Mouse (Mus musculus): ENCODE measurements around the gene Lhfpl2. TPM values are rescaled to one million over a fixed set of nuclear protein-coding genes. Genes with fewer than 3 reads are reported as not detected.

The Lhfpl2 gene
- polyA plus RNA-seq, 1 experiment from 2014 or later, result 81.0 TPM

- Histone ChIP-seq H3K9ac (ENCODE audit: low read depth, low read length) (no peak overlapping the region), H3K9me3 (ENCODE audit: control insufficient read depth, low read length) (no peaks in the 10 kb centered on the region), H3K4me3 (ENCODE audit: low read length) (no peak overlapping the region), H3K27ac (ENCODE audit: low read depth, low read length) (no peak overlapping the region), H3K4me1 (ENCODE audit: control insufficient read depth, insufficient read depth, low read length) (no peaks in the 10 kb centered on the region), H3K4me2 (replicated peaks; ENCODE audit: low read depth, low read length) (no peak overlapping the region), H3K36me3 (ENCODE audit: control insufficient read depth, insufficient read depth, low read length) (peaks cover 6% of the 10 kb centered on the region), H3K27me3 (ENCODE audit: control insufficient read depth, insufficient read depth, low read length) (no peaks in the 10 kb centered on the region)
- ATAC-seq (ENCODE audit: low FRiP score, low TSS enrichment), result no peak
- 76% methylated on average over 14 of the region's 14 CpGs for WGBS
Measured at GRCm38 (mm10) chr13:94223609-94224008, 166.0 kb downstream of the Lhfpl2 start.

DNA sequence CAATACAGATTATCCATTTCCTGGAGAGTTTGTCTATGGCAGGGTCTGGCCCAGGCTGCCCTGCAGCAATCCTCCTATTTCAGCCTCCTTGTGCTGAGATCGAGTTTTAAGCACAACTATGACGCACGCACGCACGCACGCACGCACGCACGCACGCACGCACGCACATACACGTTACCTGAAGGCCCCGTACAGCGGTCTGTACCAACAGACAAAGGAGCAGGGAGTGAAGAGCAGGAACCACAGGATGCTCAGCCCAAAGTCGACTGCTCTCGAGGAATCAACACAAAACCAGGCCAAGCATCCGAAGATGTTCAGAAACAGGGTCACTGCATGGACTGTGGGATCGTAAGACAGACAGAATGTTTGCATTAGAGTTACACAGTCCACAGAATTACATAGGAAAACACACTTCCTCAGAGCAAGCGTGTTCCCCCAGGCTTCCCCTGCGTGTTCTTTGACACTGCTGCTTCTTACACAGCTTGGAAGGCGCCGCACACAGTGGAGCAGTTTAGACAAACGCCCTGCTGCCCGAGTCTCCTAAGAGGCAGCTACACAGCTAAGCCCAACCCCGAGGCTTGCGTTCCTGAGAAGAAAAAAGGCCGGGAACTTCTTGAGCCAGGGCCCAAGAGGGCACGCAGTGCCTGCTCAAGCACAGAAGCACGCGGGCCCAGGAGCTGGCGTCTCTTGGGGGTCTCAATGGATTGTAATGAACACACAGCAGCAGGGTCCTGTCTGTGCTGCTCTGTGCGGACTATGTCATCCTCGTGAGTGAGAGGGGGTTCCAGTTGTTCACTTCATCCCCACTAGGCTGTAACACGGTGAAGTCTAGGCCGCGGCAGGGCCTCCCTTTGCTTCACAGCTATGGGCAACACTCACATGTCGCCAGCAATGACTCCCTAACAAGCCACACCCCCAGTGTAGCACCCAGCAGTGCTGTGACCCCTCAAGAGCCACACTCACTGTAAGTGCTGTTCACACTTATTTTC lies 167.4 kb downstream of the Lhfpl2 start:
- WGBS, result 93% methylated on average over 38 of the region's 38 CpGs
- Histone ChIP-seq H3K9ac (ENCODE audit: low read depth, low read length) (no peak overlapping the region), H3K27me3 (ENCODE audit: control insufficient read depth, insufficient read depth, low read length) (no peaks in the 10 kb centered on the region), H3K4me3 (ENCODE audit: low read length) (no peak overlapping the region), H3K36me3 (ENCODE audit: control insufficient read depth, insufficient read depth, low read length) (peaks cover 6% of the 10 kb centered on the region), H3K4me1 (ENCODE audit: control insufficient read depth, insufficient read depth, low read length) (no peaks in the 10 kb centered on the region), H3K9me3 (ENCODE audit: control insufficient read depth, low read length) (no peaks in the 10 kb centered on the region), H3K4me2 (replicated peaks; ENCODE audit: low read depth, low read length) (no peak overlapping the region), H3K27ac (ENCODE audit: low read depth, low read length) (no peak overlapping the region)
- ATAC-seq (ENCODE audit: low FRiP score, low TSS enrichment), result no peak

GRCm38 (mm10) chr13:94231871-94232270 lies 174.3 kb downstream of the Lhfpl2 start:
- Histone ChIP-seq H3K4me3 (ENCODE audit: low read length) (no peak overlapping the region), H3K4me2 (replicated peaks; ENCODE audit: low read depth, low read length) (no peak overlapping the region), H3K36me3 (ENCODE audit: control insufficient read depth, insufficient read depth, low read length) (no peaks in the 10 kb centered on the region; the same call in 1 of the 2 replicates), H3K27ac (ENCODE audit: low read depth, low read length) (no peak overlapping the region), H3K27me3 (ENCODE audit: control insufficient read depth, insufficient read depth, low read length) (no peaks in the 10 kb centered on the region), H3K9me3 (ENCODE audit: control insufficient read depth, low read length) (no peaks in the 10 kb centered on the region), H3K4me1 (ENCODE audit: control insufficient read depth, insufficient read depth, low read length) (no peaks in the 10 kb centered on the region), H3K9ac (ENCODE audit: low read depth, low read length) (no peak overlapping the region)
- no peak for ATAC-seq (ENCODE audit: low FRiP score, low TSS enrichment)
- WGBS, result 81% methylated on average over 14 of the region's 14 CpGs

- no peak for ATAC-seq (ENCODE audit: low FRiP score, low TSS enrichment)
- no peaks in the 10 kb centered on the region for H3K36me3 ChIP-seq (ENCODE audit: control insufficient read depth, insufficient read depth, low read length)
- H3K27ac ChIP-seq (ENCODE audit: low read depth, low read length), result no peak overlapping the region
- no peak overlapping the region for H3K9ac ChIP-seq (ENCODE audit: low read depth, low read length)
- H3K4me3 ChIP-seq (ENCODE audit: low read length), result no peak overlapping the region
- no peak overlapping the region for H3K4me2 ChIP-seq (replicated peaks; ENCODE audit: low read depth, low read length)
- 76% methylated on average over 4 of the region's 4 CpGs for WGBS
- no peaks in the 10 kb centered on the region for H3K27me3 ChIP-seq (ENCODE audit: control insufficient read depth, insufficient read depth, low read length)
- 0 out of 2 replicates have a peak, but pooled peaks cover 6% of the 10 kb centered on the region for H3K4me1 ChIP-seq (ENCODE audit: control insufficient read depth, insufficient read depth, low read length)
- no peaks in the 10 kb centered on the region for H3K9me3 ChIP-seq (ENCODE audit: control insufficient read depth, low read length)
Measured at GRCm38 (mm10) chr13:94239488-94239887, 181.9 kb downstream of the Lhfpl2 start.

DNA sequence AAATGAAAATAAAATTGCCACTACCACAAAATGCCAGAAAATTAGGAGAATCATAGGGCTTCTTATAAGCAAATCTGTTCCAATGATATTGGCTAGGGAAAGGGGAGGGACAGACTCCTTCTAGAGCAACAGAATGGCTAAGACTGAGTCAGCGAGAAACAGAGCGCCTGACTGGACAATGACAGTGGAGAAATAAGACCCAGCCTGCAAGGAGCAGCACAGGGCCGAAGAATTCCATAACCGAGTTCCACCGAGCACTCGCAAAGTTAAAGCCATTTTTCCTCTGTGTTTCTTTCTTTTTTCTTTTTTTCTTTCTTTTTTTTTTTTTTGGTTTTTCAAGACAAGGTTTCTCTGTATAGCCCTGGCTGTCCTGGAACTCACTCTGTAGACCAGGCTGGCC lies 182.5 kb downstream of the Lhfpl2 start:
- no peak overlapping the region for H3K4me2 ChIP-seq (replicated peaks; ENCODE audit: low read depth, low read length)
- H3K4me1 ChIP-seq (ENCODE audit: control insufficient read depth, insufficient read depth, low read length), result 0 out of 2 replicates have a peak, but pooled peaks cover 6% of the 10 kb centered on the region
- H3K36me3 ChIP-seq (ENCODE audit: control insufficient read depth, insufficient read depth, low read length), result no peaks in the 10 kb centered on the region
- H3K27me3 ChIP-seq (ENCODE audit: control insufficient read depth, insufficient read depth, low read length), result no peaks in the 10 kb centered on the region
- WGBS, result 79% methylated on average over 6 of the region's 6 CpGs
- H3K9ac ChIP-seq (ENCODE audit: low read depth, low read length), result no peak overlapping the region
- H3K9me3 ChIP-seq (ENCODE audit: control insufficient read depth, low read length), result no peaks in the 10 kb centered on the region
- no peak overlapping the region for H3K27ac ChIP-seq (ENCODE audit: low read depth, low read length)
- ATAC-seq (ENCODE audit: low FRiP score, low TSS enrichment), result no peak
- H3K4me3 ChIP-seq (ENCODE audit: low read length), result no peak overlapping the region

GRCm38 (mm10) chr13:94240873-94241272 lies 183.3 kb downstream of the Lhfpl2 start:
- H3K4me2 ChIP-seq (replicated peaks; ENCODE audit: low read depth, low read length), result no peak overlapping the region
- H3K36me3 ChIP-seq (ENCODE audit: control insufficient read depth, insufficient read depth, low read length), result no peaks in the 10 kb centered on the region
- no peaks in the 10 kb centered on the region for H3K27me3 ChIP-seq (ENCODE audit: control insufficient read depth, insufficient read depth, low read length)
- ATAC-seq (ENCODE audit: low FRiP score, low TSS enrichment), result no peak
- 32% methylated on average over 5 of the region's 5 CpGs for WGBS
- no peaks in the 10 kb centered on the region for H3K9me3 ChIP-seq (ENCODE audit: control insufficient read depth, low read length)
- H3K27ac ChIP-seq (ENCODE audit: low read depth, low read length), result no peak overlapping the region
- no peak overlapping the region for H3K9ac ChIP-seq (ENCODE audit: low read depth, low read length)
- H3K4me1 ChIP-seq (ENCODE audit: control insufficient read depth, insufficient read depth, low read length), result 0 out of 2 replicates have a peak, but pooled peaks cover 6% of the 10 kb centered on the region
- no peak overlapping the region for H3K4me3 ChIP-seq (ENCODE audit: low read length)

DNA sequence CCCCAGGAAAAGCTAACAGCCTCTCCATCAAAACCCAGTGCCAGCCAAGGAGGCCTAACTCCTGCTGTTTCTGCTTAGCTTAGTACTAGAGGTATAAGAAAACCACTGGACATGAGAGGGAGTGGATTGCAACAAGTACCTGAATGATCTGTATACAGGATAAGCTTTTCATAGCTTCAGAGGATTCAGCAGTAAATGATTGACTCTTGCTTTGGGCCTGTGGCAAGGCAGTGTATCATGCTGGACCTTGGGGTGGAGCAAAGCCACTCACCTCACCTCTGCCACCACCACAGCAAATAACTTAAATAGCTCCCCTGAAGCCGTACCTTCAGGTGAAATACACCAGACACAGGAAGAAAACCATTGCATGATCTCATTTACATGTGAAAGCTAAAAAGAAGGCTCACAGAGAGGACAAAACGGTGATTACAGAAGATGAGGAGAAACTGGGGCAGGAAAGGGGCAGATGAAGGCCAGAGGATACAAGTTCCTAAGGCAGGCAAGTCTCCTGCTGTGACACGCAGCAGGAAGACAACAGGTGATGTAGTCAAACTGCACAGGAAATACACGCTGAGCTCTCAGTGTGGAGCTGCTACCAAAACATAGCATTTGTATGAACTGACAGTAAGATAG lies 184.4 kb downstream of the Lhfpl2 start:
- H3K4me1 ChIP-seq (ENCODE audit: control insufficient read depth, insufficient read depth, low read length), result 0 out of 2 replicates have a peak, but pooled peaks cover 6% of the 10 kb centered on the region
- H3K27me3 ChIP-seq (ENCODE audit: control insufficient read depth, insufficient read depth, low read length), result no peaks in the 10 kb centered on the region
- H3K27ac ChIP-seq (ENCODE audit: low read depth, low read length), result no peak overlapping the region
- ATAC-seq (ENCODE audit: low FRiP score, low TSS enrichment), result no peak
- H3K4me3 ChIP-seq (ENCODE audit: low read length), result no peak overlapping the region
- no peaks in the 10 kb centered on the region for H3K9me3 ChIP-seq (ENCODE audit: control insufficient read depth, low read length)
- H3K9ac ChIP-seq (ENCODE audit: low read depth, low read length), result no peak overlapping the region
- H3K4me2 ChIP-seq (replicated peaks; ENCODE audit: low read depth, low read length), result no peak overlapping the region
- WGBS, result 60% methylated on average over 4 of the region's 4 CpGs
- H3K36me3 ChIP-seq (ENCODE audit: control insufficient read depth, insufficient read depth, low read length), result no peaks in the 10 kb centered on the region

DNA sequence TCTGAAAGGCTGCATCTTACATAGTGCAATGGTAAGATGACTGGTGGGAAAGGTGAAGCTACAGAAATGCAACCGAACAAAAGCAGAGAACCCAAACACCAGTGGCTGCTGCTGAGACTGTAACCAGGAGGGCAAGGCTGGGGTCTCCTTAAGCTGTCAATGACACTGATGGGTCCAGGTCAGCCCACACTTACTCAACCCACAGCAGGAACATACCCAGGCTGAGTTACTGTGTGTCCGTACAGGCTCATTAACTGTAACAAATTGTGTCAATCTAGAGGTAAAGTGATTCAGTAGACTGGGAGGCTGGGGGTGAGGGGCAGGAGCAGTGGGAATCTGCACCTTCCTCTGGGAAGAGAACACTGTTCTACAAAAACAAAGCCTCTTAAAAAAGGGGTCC lies 185.3 kb downstream of the Lhfpl2 start:
- no peaks in the 10 kb centered on the region for H3K9me3 ChIP-seq (ENCODE audit: control insufficient read depth, low read length)
- H3K36me3 ChIP-seq (ENCODE audit: control insufficient read depth, insufficient read depth, low read length), result no peaks in the 10 kb centered on the region
- H3K27me3 ChIP-seq (ENCODE audit: control insufficient read depth, insufficient read depth, low read length), result no peaks in the 10 kb centered on the region
- H3K9ac ChIP-seq (ENCODE audit: low read depth, low read length), result no peak overlapping the region
- WGBS, result 37% methylated on average over 2 of the region's 2 CpGs
- H3K4me2 ChIP-seq (replicated peaks; ENCODE audit: low read depth, low read length), result no peak overlapping the region
- no peak overlapping the region for H3K4me3 ChIP-seq (ENCODE audit: low read length)
- 0 out of 2 replicates have a peak, but pooled peaks cover 6% of the 10 kb centered on the region for H3K4me1 ChIP-seq (ENCODE audit: control insufficient read depth, insufficient read depth, low read length)
- no peak overlapping the region for H3K27ac ChIP-seq (ENCODE audit: low read depth, low read length)
- ATAC-seq (ENCODE audit: low FRiP score, low TSS enrichment), result peak; percentile 89
